Mouse (Mus musculus) MEL (cell line): Measurements from ENCODE around the gene Sc5d. TPM values are rescaled to one million over a fixed set of nuclear protein-coding genes. Genes with fewer than 3 reads are reported as not detected.

Experiments
- DNase-seq: peaks from one replicate; pipeline ENCODE4 v3.0.0; 2011; ENCODE audit warnings: low read depth, low spot score
- H3K27ac ChIP-seq: 2 replicates; pipeline ENCODE4 v1.5.1; 2012; ENCODE audit warnings: low read depth, mild to moderate bottlenecking, control low read depth, low read length, moderate library complexity; ENCODE audit not compliant: control insufficient read depth
- H3K27me3 ChIP-seq, 2 experiments: fragments of 150-350 bp in 1 of 2; sonication (generic) in 1 of 2; 2 replicates each; pipeline ENCODE4 v1.6.1; 2012; ENCODE audit warnings: low read length in 2 of 2, mild to moderate bottlenecking in 2 of 2, improper control_type of control experiment in 1 of 2, moderate library complexity in 1 of 2; ENCODE audit not compliant: insufficient read depth in 2 of 2, control insufficient read depth in 1 of 2
- H3K36me3 ChIP-seq, 2 experiments: 2 replicates each; pipeline ENCODE4 v1.6.1; 2012 to 2014; ENCODE audit warnings: low read length in 2 of 2, improper control_type of control experiment in 1 of 2, inconsistent platforms in 1 of 2, mild to moderate bottlenecking in 1 of 2; ENCODE audit not compliant: insufficient read depth in 2 of 2, control insufficient read depth in 1 of 2
- H3K4me1 ChIP-seq, 2 experiments: fragments of 150-350 bp in 1 of 2; sonication (generic) in 1 of 2; 2 replicates each; pipeline ENCODE4 v1.6.1; 2012; ENCODE audit warnings: low read length in 2 of 2, improper control_type of control experiment in 1 of 2, mild to moderate bottlenecking in 1 of 2; ENCODE audit not compliant: insufficient read depth in 2 of 2, control insufficient read depth in 1 of 2
- H3K4me3 ChIP-seq, 2 experiments: fragments of 150-350 bp in 1 of 2; sonication (generic) in 1 of 2; 2 replicates each; pipeline ENCODE4 v1.5.1; 2012; ENCODE audit warnings: low read depth in 2 of 2, low read length in 2 of 2, mild to moderate bottlenecking in 2 of 2, moderate library complexity in 2 of 2, control low read depth in 1 of 2, improper control_type of control experiment in 1 of 2; ENCODE audit not compliant: control insufficient read depth in 1 of 2, insufficient read depth in 1 of 2
- H3K79me2 ChIP-seq: 2 replicates; pipeline ENCODE4 v1.6.1; 2012; ENCODE audit warnings: mild to moderate bottlenecking, low read length, moderate library complexity; ENCODE audit not compliant: control insufficient read depth, poor library complexity, insufficient read depth
- H3K9ac ChIP-seq: 2 replicates; pipeline ENCODE4 v1.6.1; 2012; ENCODE audit warnings: low read depth, mild to moderate bottlenecking, control low read depth, low read length, moderate library complexity; ENCODE audit not compliant: control insufficient read depth, poor library complexity, severe bottlenecking
- H3K9me3 ChIP-seq: fragments of 150-350 bp; sonication (generic); replicated peaks from 2 replicates; pipeline ENCODE4 v1.6.1; 2012; ENCODE audit warnings: mild to moderate bottlenecking, low read length, improper control_type of control experiment, moderate library complexity; ENCODE audit not compliant: insufficient read depth
- BHLHE40 ChIP-seq: IDR thresholded peaks from 2 replicates; pipeline ENCODE4 v1.6.1; 2012; ENCODE audit warnings: low read depth, mild to moderate bottlenecking, inconsistent platforms, low read length, improper control_type of control experiment, borderline replicate concordance
- CTCF ChIP-seq, 3 experiments: IDR thresholded peaks in 2 of 3; conservative IDR thresholded peaks in 1 of 3; 2 replicates each; pipeline ENCODE4 v1.5.1; 2011 to 2012; ENCODE audit warnings: low read length in 3 of 3, low read depth in 2 of 3, mild to moderate bottlenecking in 2 of 3, improper control_type of control experiment in 1 of 3, inconsistent platforms in 1 of 3, mixed read lengths in 1 of 3, moderate library complexity in 1 of 3; ENCODE audit not compliant: control insufficient read depth in 1 of 3, insufficient read depth in 1 of 3, poor library complexity in 1 of 3, severe bottlenecking in 1 of 3
- GABPA ChIP-seq: IDR thresholded peaks from 2 replicates; pipeline ENCODE4 v1.6.1; 2012; ENCODE audit warnings: low read depth, mild to moderate bottlenecking, inconsistent platforms, low read length, improper control_type of control experiment, moderate library complexity
- JUND ChIP-seq: IDR thresholded peaks from 2 replicates; pipeline ENCODE4 v1.6.1; 2011; ENCODE audit warnings: low read depth, mild to moderate bottlenecking, improper control_type of control experiment, low read length
- MAFK ChIP-seq: IDR thresholded peaks from 2 replicates; pipeline ENCODE4 v1.6.1; 2011; ENCODE audit warnings: low read depth, mild to moderate bottlenecking, low read length, improper control_type of control experiment, borderline replicate concordance
- MAX ChIP-seq: IDR thresholded peaks from 2 replicates; pipeline ENCODE4 v1.6.1; 2011; ENCODE audit warnings: low read length, improper control_type of control experiment
- MAZ ChIP-seq: IDR thresholded peaks from 2 replicates; pipeline ENCODE4 v1.6.1; 2012; ENCODE audit warnings: low read depth, mild to moderate bottlenecking, inconsistent platforms, low read length, improper control_type of control experiment
- MEF2A ChIP-seq: IDR thresholded peaks from 2 replicates; pipeline ENCODE4 v1.6.1; 2014; ENCODE audit warnings: low read depth, mild to moderate bottlenecking, inconsistent platforms, low read length, improper control_type of control experiment; ENCODE audit not compliant: poor library complexity, insufficient replicate concordance, severe bottlenecking; ENCODE audit errors: extremely low read depth
- MYB ChIP-seq: IDR thresholded peaks from 2 replicates; pipeline ENCODE4 v1.6.1; 2011; ENCODE audit warnings: mild to moderate bottlenecking, low read depth, low read length, improper control_type of control experiment
- NELFE ChIP-seq: IDR thresholded peaks from 2 replicates; pipeline ENCODE4 v1.6.1; 2011; ENCODE audit warnings: low read depth, low read length, improper control_type of control experiment
- RAD21 ChIP-seq: IDR thresholded peaks from 2 replicates; pipeline ENCODE4 v1.6.1; 2011; ENCODE audit warnings: mild to moderate bottlenecking, low read depth, low read length, improper control_type of control experiment
- RCOR1 ChIP-seq: IDR thresholded peaks from 2 replicates; pipeline ENCODE4 v1.6.1; 2012; ENCODE audit warnings: low read depth, mild to moderate bottlenecking, inconsistent platforms, low read length, improper control_type of control experiment
- TAL1 ChIP-seq: IDR thresholded peaks from 2 replicates; pipeline ENCODE4 v1.6.1; 2012; ENCODE audit warnings: mild to moderate bottlenecking, inconsistent platforms, low read length, moderate library complexity, mixed read lengths
- TBP ChIP-seq: IDR thresholded peaks from 2 replicates; pipeline ENCODE4 v1.8.0; 2011; ENCODE audit warnings: low read depth, low read length, improper control_type of control experiment
- TCF12 ChIP-seq: IDR thresholded peaks from 2 replicates; pipeline ENCODE4 v1.6.1; 2014; ENCODE audit warnings: low read depth, mild to moderate bottlenecking, inconsistent platforms, low read length, improper control_type of control experiment, moderate library complexity
- ZC3H11A ChIP-seq: IDR thresholded peaks from 2 replicates; pipeline ENCODE4 v1.6.1; 2012; ENCODE audit warnings: low read depth, mild to moderate bottlenecking, inconsistent platforms, low read length, improper control_type of control experiment
- ZKSCAN1 ChIP-seq: IDR thresholded peaks from 2 replicates; pipeline ENCODE4 v1.6.1; 2012; ENCODE audit warnings: low read depth, mild to moderate bottlenecking, inconsistent platforms, low read length, improper control_type of control experiment, moderate library complexity
- ZMIZ1 ChIP-seq: IDR thresholded peaks from 2 replicates; pipeline ENCODE4 v1.6.1; 2012; ENCODE audit warnings: low read depth, mild to moderate bottlenecking, inconsistent platforms, low read length, improper control_type of control experiment, moderate library complexity
- ZNF384 ChIP-seq: IDR thresholded peaks from 2 replicates; pipeline ENCODE4 v1.6.1; 2012; ENCODE audit warnings: low read depth, mild to moderate bottlenecking, inconsistent platforms, low read length, improper control_type of control experiment
- polyA plus RNA-seq, 2 experiments: library from polyadenylated mRNA; stranded (reverse) in 1 of 2; unstranded in 1 of 2; fragments of >175 nt in 1 of 2; fragments of >200 nt in 1 of 2; gene quantifications; 2 replicates each; pipeline versions ENCODE4 v1.2.1 to v1.2.4; 2012; ENCODE audit warnings: low replicate concordance in 2 of 2, low read depth in 1 of 2; ENCODE audit not compliant: insufficient read length in 2 of 2, insufficient read depth in 1 of 2, missing spikeins in 1 of 2
- total RNA-seq: library from RNA; depleted of rRNA; stranded (reverse); fragments of 300-350 nt; gene quantifications from 2 replicates; pipeline ENCODE4 v1.2.3, GENCODE M21; 2012

Gene Sc5d
- total and polyA plus RNA-seq, 3 experiments: 17.9 to 24.2 TPM; not detected in 1

DNA sequence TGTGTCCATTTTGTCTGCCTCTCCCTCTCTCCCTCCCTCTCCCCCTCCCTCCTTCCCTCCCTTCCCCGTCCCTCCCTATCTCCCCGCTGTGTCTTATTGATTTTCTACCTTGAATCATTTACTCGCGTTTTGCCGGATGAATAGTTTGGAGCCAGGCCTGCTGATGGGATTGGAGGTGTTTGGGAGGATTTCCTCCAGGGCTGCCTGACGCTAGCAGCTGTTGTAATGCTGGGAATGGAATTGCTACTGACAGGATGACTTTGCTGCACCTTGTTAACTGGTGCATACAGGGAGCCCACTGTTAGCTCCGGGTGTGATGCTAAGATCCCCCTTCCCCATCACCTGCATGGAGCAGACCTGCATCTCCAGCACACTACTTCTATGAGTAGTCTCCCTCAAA, 29.0 kb upstream of the Sc5d start:
- no peaks in the 10 kb centered on the region for H3K79me2 ChIP-seq

GRCm38 (mm10) chr9:42279676-42280075, 15.6 kb upstream of the Sc5d start:
- TF ChIP-seq TBP: no peak
- no peak for TF ChIP-seq RAD21
- no peak for TF ChIP-seq RCOR1

More for the DNA sequence above, 29.0 kb upstream of the Sc5d start:
- H3K4me1 ChIP-seq: no peaks in the 10 kb centered on the region
- H3K9ac ChIP-seq: no peak overlapping the region
- no peaks in the 10 kb centered on the region for H3K27me3 ChIP-seq
- TF ChIP-seq ZKSCAN1: no peak
- TF ChIP-seq JUND: no peak
- TF ChIP-seq MAZ: no peak
- no peak for TF ChIP-seq MYB
- TF ChIP-seq TAL1: no peak
- no peak for TF ChIP-seq MAX
- no peak for TF ChIP-seq ZNF384
- no peak for TF ChIP-seq MAFK
- no peak for TF ChIP-seq ZC3H11A
- TF ChIP-seq CTCF (IDR thresholded peaks at IDR 0.05 in 2 of 3, conservative IDR thresholded peaks at IDR 0.05 in 1 of 3; ENCODE audit: control insufficient read depth in 1 of 3, insufficient read depth in 1 of 3, low read depth in 2 of 3, low read length in 3 of 3, poor library complexity in 1 of 3, severe bottlenecking in 1 of 3): no peak
- no peak for TF ChIP-seq TCF12
- TF ChIP-seq GABPA: no peak
- TF ChIP-seq, all 39 proteins: peak for 0
- Histone ChIP-seq H3K36me3 (no peaks in the 10 kb centered on the region), H3K9me3 (no peaks in the 10 kb centered on the region), H3K27ac (no peak overlapping the region), H3K4me3 (no peak overlapping the region)
- no peak for DNase-seq

DNA sequence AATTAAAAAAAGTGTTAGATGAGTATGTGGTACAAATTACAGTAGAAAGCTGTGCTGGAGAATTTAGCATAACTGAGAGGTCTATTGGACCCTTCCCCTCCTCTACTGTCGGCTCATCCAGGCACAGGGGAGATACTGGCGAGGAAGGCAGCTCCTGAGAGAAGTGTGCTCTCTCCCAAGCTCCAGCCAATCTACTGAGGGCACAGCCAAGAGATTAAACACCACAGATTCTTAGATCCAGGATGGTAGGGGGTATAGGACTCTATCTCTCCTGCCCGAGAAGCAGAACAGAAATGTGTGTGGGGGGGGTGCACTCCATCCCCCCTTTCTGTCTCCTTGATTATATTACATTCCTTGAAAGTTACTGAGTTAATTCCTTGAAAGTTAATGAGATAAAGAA, 14.0 kb upstream of the Sc5d start:
- Histone ChIP-seq H3K27ac (no peak overlapping the region), H3K9ac (no peak overlapping the region), H3K4me3 (no peak overlapping the region), H3K36me3 (no peaks in the 10 kb centered on the region), H3K4me1 (no peaks in the 10 kb centered on the region), H3K79me2 (no peaks in the 10 kb centered on the region), H3K9me3 (no peaks in the 10 kb centered on the region)
- DNase-seq: no peak
- TF ChIP-seq NELFE (no peak), GABPA (no peak), ZMIZ1 (no peak), BHLHE40 (no peak), MEF2A (no peak)
- TF ChIP-seq, all 39 proteins: peak for 0
- H3K27me3 ChIP-seq: peaks cover 0 to 5% of the 10 kb centered on the region in 2 experiments; a peak in 3 of 4 replicates

More at GRCm38 (mm10) chr9:42279676-42280075, 15.6 kb upstream of the Sc5d start:
- no peak overlapping the region for H3K4me3 ChIP-seq
- H3K27ac ChIP-seq: no peak overlapping the region
- H3K36me3 ChIP-seq: no peaks in the 10 kb centered on the region
- H3K79me2 ChIP-seq: no peaks in the 10 kb centered on the region
- no peak for DNase-seq
- H3K4me1 ChIP-seq: no peaks in the 10 kb centered on the region
- no peak overlapping the region for H3K9ac ChIP-seq
- H3K9me3 ChIP-seq: no peaks in the 10 kb centered on the region
- H3K27me3 ChIP-seq: peaks cover 0 to 5% of the 10 kb centered on the region in 2 experiments; a peak in 3 of 4 replicates
